Mouse (Mus musculus): ENCODE data around the gene Pibf1. TPM values are rescaled to one million over a fixed set of nuclear protein-coding genes. Genes with fewer than 3 reads are reported as not detected.

The Pibf1 gene
- total RNA-seq, 1 experiment from 2014 or later: 31.0 TPM

DNA sequence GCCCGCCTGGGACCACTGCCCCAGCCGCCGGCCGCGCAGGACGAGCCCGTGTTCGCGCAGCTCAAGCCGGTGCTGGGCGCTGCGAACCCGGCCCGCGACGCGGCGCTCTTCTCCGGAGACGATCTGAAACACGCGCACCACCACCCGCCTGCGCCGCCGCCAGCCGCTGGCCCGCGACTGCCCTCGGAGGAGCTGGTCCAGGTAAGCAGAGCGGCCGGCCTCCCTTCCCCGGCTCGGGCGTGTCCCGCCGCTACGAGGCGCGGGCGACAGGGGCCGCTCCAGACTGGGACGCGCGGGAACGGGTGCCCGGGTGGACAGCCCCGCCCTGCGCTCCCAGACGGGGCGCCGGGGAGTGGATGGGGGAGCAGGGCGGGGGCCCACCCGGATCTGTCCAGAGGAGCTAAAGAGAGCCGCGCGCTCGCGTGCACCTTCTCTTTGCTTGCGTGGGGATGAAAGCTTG, 199.8 kb downstream of the Pibf1 start:
- no peak for ATAC-seq (replicated peaks; ENCODE audit: insufficient number of reproducible peaks, low FRiP score, low TSS enrichment, poor library complexity, severe bottlenecking)

DNA sequence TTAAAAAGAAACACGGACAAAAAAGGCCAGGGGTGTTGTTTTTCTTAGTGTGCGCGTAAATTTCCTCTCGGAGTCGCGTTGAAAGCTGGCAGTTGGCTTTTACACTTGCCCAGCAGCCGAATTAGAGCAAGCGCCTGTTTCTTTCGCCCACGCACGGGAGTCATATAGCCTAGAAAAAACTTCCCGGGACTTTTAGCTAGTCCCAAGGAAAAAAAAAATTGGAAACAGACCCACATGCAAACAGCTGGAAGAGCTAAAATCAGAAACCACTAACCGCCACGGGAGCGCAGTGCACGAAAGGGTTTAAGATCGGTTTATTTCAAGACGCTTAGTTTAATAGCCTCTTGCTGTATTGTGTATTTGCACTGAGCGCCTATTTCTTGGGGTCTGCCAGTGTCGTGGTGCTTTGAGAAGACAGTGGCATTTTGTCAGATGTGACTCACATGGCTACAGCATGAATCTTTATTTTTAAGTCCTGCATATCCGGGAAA, 200.5 kb downstream of the Pibf1 start:
- no peak for ATAC-seq (replicated peaks; ENCODE audit: insufficient number of reproducible peaks, low FRiP score, low TSS enrichment, poor library complexity, severe bottlenecking)

GRCm38 (mm10) chr14:99301472-99301871, 202.2 kb downstream of the Pibf1 start:
- ATAC-seq (replicated peaks; ENCODE audit: insufficient number of reproducible peaks, low FRiP score, low TSS enrichment, poor library complexity, severe bottlenecking): no peak

Other genes with a start within 250 kb of the Pibf1 start
- gene Rpl36a-ps1, start 105.1 kb upstream of the Pibf1 start, total RNA-seq (2017): 1.9 to 4.4 TPM (median 4.0 TPM) in 3 replicates
- 30.9 to 34.5 TPM (median 34.0 TPM) in 3 replicates for gene Mzt1, start 53.3 kb upstream of the Pibf1 start, total RNA-seq (2017)
- gene Bora, start 53.2 kb upstream of the Pibf1 start, total RNA-seq (2017): 5.0 to 10.6 TPM (median 7.3 TPM) in 3 replicates
- gene Dis3, start 346 bp downstream of the Pibf1 start, total RNA-seq (2017): 6.2 to 19.3 TPM (median 18.0 TPM) in 3 replicates
- gene Klf5, start 199.3 kb downstream of the Pibf1 start, total RNA-seq (2017): 1.2 to 2.8 TPM (median 1.3 TPM) in 3 replicates